Mouse (Mus musculus) heart, embryonic 16.5 days (tissue): ENCODE measurements around the gene Chst10. TPM values are rescaled to one million over a fixed set of nuclear protein-coding genes. Genes with fewer than 3 reads are reported as not detected.

Experiments
- ATAC-seq: fragments of 200-750 bp; cut with Nextera tagmentation; replicated peaks from 2 replicates; pipeline ENCODE4 v1.8.0; 2017; ENCODE audit warnings: moderate number of reproducible peaks; ENCODE audit not compliant: insufficient read depth, low FRiP score; ENCODE audit errors: extremely low read depth
- H3K27ac ChIP-seq: fragments of 300-500 bp; sonication (generic); 2 replicates; pipeline ENCODE4 v1.5.1; 2014; ENCODE audit warnings: mild to moderate bottlenecking, low read length, control low read depth, moderate library complexity
- H3K27me3 ChIP-seq: fragments of 300-500 bp; sonication (generic); 2 replicates; pipeline ENCODE4 v1.6.1; 2014; ENCODE audit warnings: low read length, mixed read lengths; ENCODE audit not compliant: control insufficient read depth, insufficient read depth
- H3K36me3 ChIP-seq: fragments of 300-500 bp; sonication (generic); 2 replicates; pipeline ENCODE4 v1.6.1; 2014; ENCODE audit not compliant: control insufficient read depth, insufficient read depth
- H3K4me1 ChIP-seq: fragments of 300-500 bp; sonication (generic); 2 replicates; pipeline ENCODE4 v1.6.1; 2014; ENCODE audit warnings: low read length, mixed read lengths; ENCODE audit not compliant: control insufficient read depth, insufficient read depth
- H3K4me2 ChIP-seq: fragments of 300-500 bp; sonication (generic); 2 replicates; pipeline ENCODE4 v1.6.1; 2014; ENCODE audit warnings: low read depth, mild to moderate bottlenecking, control low read depth, low read length
- H3K4me3 ChIP-seq: fragments of 300-500 bp; sonication (generic); 2 replicates; pipeline ENCODE4 v1.5.1; 2014; ENCODE audit warnings: mild to moderate bottlenecking, control low read depth, low read length
- H3K9ac ChIP-seq: fragments of 300-500 bp; sonication (generic); 2 replicates; pipeline ENCODE4 v1.6.1; 2014; ENCODE audit warnings: low read length, control low read depth
- H3K9me3 ChIP-seq: fragments of 300-500 bp; sonication (generic); replicated peaks from 2 replicates; pipeline ENCODE4 v1.6.1; 2016; ENCODE audit warnings: low read length; ENCODE audit not compliant: control insufficient read depth
- WGBS: fragments of 180-500 bp; shearing (Covaris S2); extraction: QIAGEN DNeasy Blood & Tissue Kit; methylation state at CpG from one replicate; pipeline ENCODE4 v1.1.7; 2014; 5-methylcytosine and 5-hydroxymethylcytosine counted together
- polyA plus RNA-seq: library from polyadenylated mRNA; unstranded; fragments of >200 nt; fragmentation: Nextera tagmentation; extraction: Ambion mirVana; gene quantifications from 2 replicates; pipeline ENCODE4 v1.2.1, GENCODE M21; 2015

Chst10 gene
- polyA plus RNA-seq, 1 experiment from 2014 or later: 1.4 TPM

- H3K9me3 ChIP-seq: no peaks in the 10 kb centered on the region
- H3K36me3 ChIP-seq: no peaks in the 10 kb centered on the region
- ATAC-seq: no peak
- no peak overlapping the region for H3K4me2 ChIP-seq
- H3K9ac ChIP-seq: no peak overlapping the region
- H3K27ac ChIP-seq: no peak overlapping the region
- H3K4me1 ChIP-seq: no peaks in the 10 kb centered on the region
- no peaks in the 10 kb centered on the region for H3K27me3 ChIP-seq
- no peak overlapping the region for H3K4me3 ChIP-seq
- 69% methylated on average over 5 of the region's 5 CpGs for WGBS
Measured at GRCm38 (mm10) chr1:38860207-38860606, 37.8 kb downstream of the Chst10 start.

DNA sequence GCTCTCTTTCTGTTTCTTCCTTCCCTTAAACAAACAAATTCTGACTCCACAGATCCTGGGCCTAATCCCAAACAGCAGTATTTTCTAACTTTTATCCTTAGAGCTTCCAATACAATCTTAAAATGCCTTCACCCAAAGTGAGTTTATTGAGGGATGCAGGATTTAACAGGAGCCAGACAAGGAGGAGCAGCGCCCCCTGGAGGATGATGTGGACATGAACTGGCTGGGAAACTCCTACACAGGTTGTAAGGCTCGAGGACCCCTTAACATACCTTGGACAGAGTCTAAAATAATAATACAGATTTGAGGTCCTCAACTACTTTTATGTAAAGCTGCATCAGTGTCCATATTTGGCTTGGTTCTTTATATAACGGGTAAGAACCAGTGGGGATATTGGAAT is 41.8 kb downstream of the Chst10 start:
- H3K27me3 ChIP-seq: no peaks in the 10 kb centered on the region
- no peak overlapping the region for H3K27ac ChIP-seq
- no peaks in the 10 kb centered on the region for H3K9me3 ChIP-seq
- no peak overlapping the region for H3K9ac ChIP-seq
- no peak overlapping the region for H3K4me2 ChIP-seq
- H3K36me3 ChIP-seq: no peaks in the 10 kb centered on the region
- no peak overlapping the region for H3K4me3 ChIP-seq
- no peaks in the 10 kb centered on the region for H3K4me1 ChIP-seq
- WGBS: 14% methylated on average over 3 of the region's 3 CpGs
- ATAC-seq: no peak

DNA sequence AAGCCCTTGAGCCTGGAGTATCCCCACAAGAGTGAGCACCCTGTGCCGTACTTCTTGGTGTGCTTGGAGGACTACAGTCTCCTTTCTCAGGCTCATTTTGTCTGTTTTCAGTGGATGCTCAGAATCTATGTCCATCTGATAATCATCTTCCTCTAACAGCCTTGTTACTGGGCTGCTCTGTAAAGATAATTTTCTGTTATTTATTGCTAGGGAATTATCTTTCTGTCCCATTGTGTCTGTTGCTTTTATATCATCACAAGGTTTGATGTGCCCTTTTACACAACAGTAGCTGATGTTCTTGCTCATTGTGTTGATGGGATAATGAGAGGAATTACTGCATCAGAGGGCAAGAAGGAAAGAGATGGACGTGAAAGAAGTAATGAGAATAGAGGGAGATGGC is 45.7 kb downstream of the Chst10 start:
- Histone ChIP-seq H3K36me3 (no peaks in the 10 kb centered on the region), H3K9ac (no peak overlapping the region), H3K4me2 (no peak overlapping the region), H3K9me3 (no peaks in the 10 kb centered on the region), H3K4me1 (no peaks in the 10 kb centered on the region), H3K27ac (no peak overlapping the region), H3K27me3 (no peaks in the 10 kb centered on the region), H3K4me3 (no peak overlapping the region)
- ATAC-seq: no peak
- 59% methylated on average over 2 of the region's 2 CpGs for WGBS

- Histone ChIP-seq H3K36me3 (no peaks in the 10 kb centered on the region), H3K9me3 (no peaks in the 10 kb centered on the region), H3K4me1 (no peaks in the 10 kb centered on the region), H3K4me3 (no peak overlapping the region), H3K27ac (no peak overlapping the region), H3K9ac (no peak overlapping the region), H3K4me2 (no peak overlapping the region), H3K27me3 (no peaks in the 10 kb centered on the region)
- WGBS: 63% methylated on average over 2 of the region's 2 CpGs
- no peak for ATAC-seq
Measured at GRCm38 (mm10) chr1:38850650-38851049, 47.3 kb downstream of the Chst10 start.

GRCm38 (mm10) chr1:38848451-38849289 is 49.3 kb downstream of the Chst10 start:
- WGBS: 93% methylated on average over 2 of the region's 2 CpGs
- no peak overlapping the region for H3K27ac ChIP-seq
- H3K4me2 ChIP-seq: no peak overlapping the region
- H3K27me3 ChIP-seq: no peaks in the 10 kb centered on the region
- no peaks in the 10 kb centered on the region for H3K9me3 ChIP-seq
- no peak overlapping the region for H3K4me3 ChIP-seq
- no peak for ATAC-seq
- no peaks in the 10 kb centered on the region for H3K4me1 ChIP-seq
- no peak overlapping the region for H3K9ac ChIP-seq
- no peaks in the 10 kb centered on the region for H3K36me3 ChIP-seq

DNA sequence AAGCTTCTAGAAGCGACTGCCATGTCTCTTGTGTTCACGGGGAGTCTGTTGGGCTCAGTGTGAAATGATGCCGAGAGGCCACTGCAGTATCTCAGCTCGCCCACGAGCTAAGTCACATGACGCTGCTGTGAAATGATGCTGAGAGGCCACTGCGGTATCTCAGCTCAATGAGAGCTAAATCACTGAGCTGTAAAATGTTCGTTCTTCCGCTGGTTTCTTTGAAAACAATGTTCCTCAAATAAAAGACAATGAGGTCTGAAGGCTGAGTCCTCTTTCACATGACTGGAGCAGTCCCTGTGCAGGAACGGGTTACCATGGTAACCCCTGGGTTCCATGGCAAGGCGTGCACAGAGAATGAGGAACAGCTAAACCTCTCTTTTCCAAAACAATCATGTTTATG is 50.0 kb downstream of the Chst10 start:
- H3K27ac ChIP-seq: no peak overlapping the region
- no peaks in the 10 kb centered on the region for H3K9me3 ChIP-seq
- H3K4me1 ChIP-seq: no peaks in the 10 kb centered on the region
- no peak overlapping the region for H3K4me2 ChIP-seq
- H3K9ac ChIP-seq: no peak overlapping the region
- WGBS: 71% methylated on average over 11 of the region's 11 CpGs
- H3K36me3 ChIP-seq: no peaks in the 10 kb centered on the region
- no peaks in the 10 kb centered on the region for H3K27me3 ChIP-seq
- H3K4me3 ChIP-seq: no peak overlapping the region
- ATAC-seq: no peak

- Histone ChIP-seq H3K4me1 (no peaks in the 10 kb centered on the region), H3K4me2 (no peak overlapping the region), H3K9ac (no peak overlapping the region), H3K27me3 (no peaks in the 10 kb centered on the region), H3K9me3 (no peaks in the 10 kb centered on the region), H3K27ac (no peak overlapping the region), H3K36me3 (no peaks in the 10 kb centered on the region), H3K4me3 (no peak overlapping the region)
- no peak for ATAC-seq
- WGBS: 82% methylated on average over 4 of the region's 4 CpGs
Measured at GRCm38 (mm10) chr1:38843275-38843674, 54.7 kb downstream of the Chst10 start.

DNA sequence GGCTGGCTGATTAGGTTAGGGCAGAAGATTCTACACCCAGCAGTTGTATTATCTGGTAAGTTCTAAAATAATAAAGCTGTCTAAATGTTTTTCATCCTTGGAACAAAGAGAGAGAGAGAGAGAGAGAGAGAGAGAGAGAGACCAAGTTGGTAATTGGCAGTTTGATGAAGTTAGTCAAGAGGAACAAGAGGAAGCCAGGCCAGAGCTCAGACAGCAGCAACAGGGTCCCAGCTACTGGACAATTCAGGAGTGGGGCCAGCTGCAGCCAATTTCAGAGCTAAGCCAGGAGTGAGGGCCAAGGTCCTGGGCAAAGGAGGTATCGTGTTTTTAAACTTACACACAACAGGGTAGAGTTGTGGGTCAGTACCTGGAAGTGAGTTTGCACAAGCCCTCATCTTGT is 55.1 kb downstream of the Chst10 start:
- Histone ChIP-seq H3K4me3 (no peak overlapping the region), H3K4me2 (no peak overlapping the region), H3K9me3 (no peaks in the 10 kb centered on the region), H3K27me3 (0 out of 2 replicates have a peak, but pooled peaks cover 2% of the 10 kb centered on the region), H3K9ac (no peak overlapping the region), H3K36me3 (no peaks in the 10 kb centered on the region), H3K27ac (no peak overlapping the region), H3K4me1 (no peaks in the 10 kb centered on the region)
- 69% methylated on average over 1 of the region's 1 CpGs for WGBS
- no peak for ATAC-seq

- Histone ChIP-seq H3K36me3 (no peaks in the 10 kb centered on the region), H3K9ac (no peak overlapping the region), H3K27me3 (peaks cover 21% of the 10 kb centered on the region), H3K4me3 (no peak overlapping the region), H3K4me1 (no peaks in the 10 kb centered on the region), H3K4me2 (no peak overlapping the region), H3K9me3 (no peaks in the 10 kb centered on the region), H3K27ac (no peak overlapping the region)
- WGBS: 30% methylated on average over 1 of the region's 1 CpGs
- ATAC-seq: no peak
Measured at GRCm38 (mm10) chr1:38839944-38840343, 58.0 kb downstream of the Chst10 start.
